Mouse (Mus musculus): ENCODE measurements around the gene Olfr1477.
"Not testable (repeated sequence)": the region's sequence is repeated elsewhere in the genome, so short reads cannot be mapped to it uniquely, and the experiment has no call there.

Olfr1477 gene

DNA sequence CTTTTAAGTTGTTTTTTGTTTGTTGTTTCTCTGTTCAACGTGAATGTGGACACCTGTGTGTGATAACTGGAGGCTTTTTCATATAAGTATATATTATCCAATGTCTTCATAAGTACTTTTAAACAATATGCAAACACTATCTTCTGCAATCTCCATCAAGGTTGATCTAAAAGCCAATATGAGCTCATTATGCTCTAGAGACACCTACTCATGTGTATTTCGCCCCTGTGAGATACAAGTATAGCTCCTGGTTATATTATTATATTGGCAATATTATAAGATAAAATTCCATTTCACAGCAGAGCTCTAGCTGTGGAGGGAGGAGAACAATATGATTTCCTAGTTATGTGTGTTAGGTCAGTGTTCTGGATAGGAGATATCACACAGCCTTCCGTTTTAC lies at the start of gene Olfr1477:
Gene Olfr1477, plus strand, starts transcription at position 301 of the 400 bp plus-strand sequence.
- DNase-seq (ENCODE audit: low read depth, low spot score), result no peak

DNA sequence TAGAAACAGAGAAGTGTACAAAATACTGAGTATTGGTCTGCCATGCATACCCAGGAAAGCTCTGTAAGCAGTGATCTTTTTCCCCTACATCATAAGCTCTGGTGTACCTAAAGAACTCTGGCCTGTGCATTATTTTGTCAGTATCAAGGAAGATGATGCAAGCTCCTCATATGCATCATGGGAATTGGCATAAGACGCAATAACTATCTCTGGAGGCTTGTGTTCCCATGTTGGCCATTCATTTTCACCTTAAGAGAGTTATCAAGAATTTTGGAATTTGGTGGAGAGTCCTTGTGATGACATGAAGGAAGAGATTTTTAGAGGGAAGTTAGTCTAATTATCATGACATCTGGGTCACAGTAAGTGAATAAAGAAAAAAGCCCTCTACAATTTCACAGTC lies 44.4 kb upstream of the Olfr1477 start, which contains the start of gene Olfr1472:
Gene Olfr1472, minus strand, starts transcription at position 101 of the 400 bp plus-strand sequence.
- no peak for DNase-seq (ENCODE audit: low read depth, low spot score)

DNA sequence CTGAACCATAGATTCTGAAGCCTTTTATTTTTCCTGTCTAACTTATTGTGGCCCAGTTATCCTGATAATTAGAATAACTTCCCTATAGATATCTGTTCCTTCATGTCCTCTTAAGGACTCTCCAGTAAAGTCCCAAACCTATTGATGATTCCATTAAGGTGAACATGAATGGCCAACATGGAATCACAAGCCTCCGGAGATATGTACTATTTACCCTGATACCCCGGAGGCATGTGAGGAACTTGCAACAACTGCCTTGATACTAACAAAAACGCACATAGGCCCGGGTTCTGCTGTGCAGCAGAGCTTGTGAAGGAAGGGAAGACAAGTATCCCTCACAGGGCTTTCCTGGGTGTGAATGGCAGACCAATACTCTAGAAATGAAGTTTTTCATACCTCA lies 31.1 kb upstream of the Olfr1477 start, which contains the start of gene Olfr1474:
Gene Olfr1474, plus strand, starts transcription at position 301 of the 400 bp plus-strand sequence.
- not testable (repeated sequence) for DNase-seq (ENCODE audit: low read depth, low spot score)

DNA sequence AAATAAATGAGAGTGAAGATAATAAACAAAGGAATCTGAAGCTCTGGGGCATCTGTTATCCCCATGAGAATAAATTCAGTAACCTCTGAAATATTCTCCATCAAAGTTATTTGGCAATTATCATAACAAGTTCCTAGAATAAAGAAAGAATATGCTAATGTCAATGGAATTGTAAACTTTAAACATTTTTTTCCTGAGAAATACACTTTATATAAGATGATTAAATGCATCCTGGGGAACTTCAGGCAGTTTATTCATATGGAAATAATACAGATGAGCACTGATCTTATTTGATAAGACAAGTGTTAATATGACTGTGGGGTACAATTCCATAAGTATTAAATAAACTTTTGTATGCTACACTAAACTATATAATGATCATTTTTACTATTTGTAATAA lies 20.2 kb upstream of the Olfr1477 start, which contains the start of gene Olfr1475:
Gene Olfr1475, minus strand, starts transcription at position 101 of the 400 bp plus-strand sequence.
- DNase-seq (ENCODE audit: low read depth, low spot score), result no peak

DNA sequence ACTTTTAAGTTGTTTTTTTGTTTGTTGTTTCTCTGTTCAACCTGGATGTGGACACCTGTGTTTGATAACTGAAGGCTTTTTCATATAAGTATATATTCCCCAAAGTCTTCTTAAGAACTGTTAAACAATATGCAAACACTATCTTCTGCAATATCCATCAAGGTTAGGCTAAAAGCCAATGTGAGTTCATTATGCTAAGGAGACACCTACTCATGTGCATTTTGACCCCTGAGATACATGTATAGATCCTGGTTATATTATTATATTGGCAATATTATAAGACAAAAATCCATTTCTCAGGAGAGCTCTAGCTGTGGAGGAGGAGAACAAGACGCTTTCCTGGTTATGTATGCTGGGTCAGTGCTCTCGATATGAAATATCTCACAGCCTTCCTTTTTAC lies 27.3 kb downstream of the Olfr1477 start, which contains the start of gene Olfr1480:
Gene Olfr1480, plus strand, starts transcription at position 301 of the 400 bp plus-strand sequence.
- DNase-seq (ENCODE audit: low read depth, low spot score), result no peak
